ENCODE assay signal across 8 mouse cellular contexts in the genomic region with DNA sequence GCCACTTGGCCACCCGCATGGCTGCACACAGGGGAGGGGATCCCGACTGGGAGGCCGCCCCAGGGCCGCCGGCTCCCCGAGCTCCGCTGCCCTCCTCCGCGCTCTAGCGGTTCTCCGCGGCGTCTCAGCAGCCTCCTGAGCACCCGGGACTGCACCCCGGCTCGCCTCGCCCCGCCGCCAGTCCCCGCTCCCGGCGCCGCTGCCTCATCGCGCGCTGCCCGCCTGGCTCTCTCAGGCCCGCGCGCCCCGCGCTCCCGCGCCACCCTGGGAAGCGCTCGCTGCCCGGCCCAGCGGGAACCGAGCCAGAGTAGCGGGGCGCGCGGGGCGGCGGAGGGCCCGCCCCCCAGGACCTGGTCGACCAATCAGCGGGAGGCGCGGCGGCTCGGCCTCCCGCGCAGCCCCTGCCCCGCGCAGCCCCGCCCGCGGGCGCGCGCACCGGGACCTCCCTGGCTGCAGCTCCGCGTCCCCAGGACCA.
DNase-seq lines count a peak whose midpoint lies in the region; ATAC-seq lines count a peak whose summit lies in the region.

No protein-coding gene starts in this region.

- H3K4me1 ChIP-seq in intestine, embryonic 16.5 days (ENCODE audit: control insufficient read depth, insufficient read depth, low read length) = peaks cover 9% of the 10 kb centered on the region
- H3K4me1 ChIP-seq in midbrain, embryonic 13.5 days (replicated peaks) = peaks cover 12% of the 10 kb centered on the region

- peak overlapping the region; percentile 98 for H3K4me2 ChIP-seq in intestine, embryonic 16.5 days (ENCODE audit: low read depth, low read length)
- peak overlapping the region; percentile 99 for H3K4me2 ChIP-seq in midbrain, embryonic 13.5 days (replicated peaks)

- intact Hi-C loops in left cerebral cortex, postnatal 14 days (cut with DNase I) = no loop called here

- no peaks in the 10 kb centered on the region for H3K36me3 ChIP-seq in intestine, embryonic 16.5 days (ENCODE audit: control insufficient read depth, insufficient read depth, low read length)
- no peaks in the 10 kb centered on the region for H3K36me3 ChIP-seq in midbrain, embryonic 13.5 days

- peak; percentile 90 for DNase-seq in adrenal gland, postnatal 36 days
- DNase-seq in embryo, embryonic 11.5 days (ENCODE audit: low read depth, low spot score) = peak; percentile 66
- peak; percentile 75 to 85 for DNase-seq in gastrocnemius, postnatal 4 days (ENCODE audit: low spot score in 2 of 2)
- DNase-seq in left cerebral cortex, postnatal 14 days (ENCODE audit: low spot score in 2 of 2) = peak; percentile 82 to 92
- peak; percentile 6 to 9 for DNase-seq in spleen, postnatal 36 days (ENCODE audit: low spot score in 2 of 2)

- ATAC-seq in intestine, embryonic 16.5 days = peak; percentile 98
- peak; percentile 97 for ATAC-seq in midbrain, embryonic 13.5 days
- ATAC-seq in inflammation-experienced regulatory T-cells, adult 6 months = no peak

- no peak overlapping the region; the same call in 1 of the 2 replicates for H3K27ac ChIP-seq in intestine, embryonic 16.5 days (ENCODE audit: low read length)
- H3K27ac ChIP-seq in midbrain, embryonic 13.5 days = peak overlapping the region; percentile 49; the same call in 1 of the 2 replicates

- WGBS in intestine, embryonic 16.5 days = under 1% methylated on average over 55 of the region's 65 CpGs
- WGBS in midbrain, embryonic 13.5 days = 2% methylated on average over 30 of the region's 65 CpGs

- H3K9me3 ChIP-seq in intestine, embryonic 16.5 days (ENCODE audit: control insufficient read depth, low read length) = no peaks in the 10 kb centered on the region
- H3K9me3 ChIP-seq in midbrain, embryonic 13.5 days = no peaks in the 10 kb centered on the region

- peaks cover 18% of the 10 kb centered on the region for H3K27me3 ChIP-seq in intestine, embryonic 16.5 days (replicated peaks; ENCODE audit: control insufficient read depth, insufficient read depth, low read length)
- peaks cover 36% of the 10 kb centered on the region for H3K27me3 ChIP-seq in midbrain, embryonic 13.5 days

- H3K9ac ChIP-seq in intestine, embryonic 16.5 days (ENCODE audit: low read depth, low read length) = peak overlapping the region; percentile 74
- H3K9ac ChIP-seq in midbrain, embryonic 13.5 days (replicated peaks) = peak overlapping the region; percentile 77

- peak overlapping the region; percentile 65 for H3K4me3 ChIP-seq in intestine, embryonic 16.5 days (ENCODE audit: low read length)
- H3K4me3 ChIP-seq in midbrain, embryonic 13.5 days (replicated peaks) = peak overlapping the region; percentile 69

Comparison
In these comparisons a context has a peak if more than half of its experiments do, and no peak if none do; other contexts are left out.
1. DNase-seq: peak in every context shown above with its lines; median percentile 90 in adrenal gland, postnatal 36 days; 87 in left cerebral cortex, postnatal 14 days; 80 in gastrocnemius, postnatal 4 days; 66 in embryo, embryonic 11.5 days; 8 in spleen, postnatal 36 days.